Mouse (Mus musculus) forebrain, embryonic 11.5 days (tissue): ENCODE data around the gene Ralgds. TPM values are rescaled to one million over a fixed set of nuclear protein-coding genes. Genes with fewer than 3 reads are reported as not detected.

Experiments
- ATAC-seq: fragments of 200-750 bp; cut with Nextera tagmentation; replicated peaks from 2 replicates; pipeline ENCODE4 v1.8.0; 2017; ENCODE audit warnings: moderate TSS enrichment; ENCODE audit not compliant: low FRiP score
- DNase-seq: peaks from one replicate; pipeline ENCODE4 v3.0.0-alpha.2; 2017; ENCODE audit warnings: low spot score
- H3K27ac ChIP-seq: fragments of 300-500 bp; sonication (generic); 2 replicates; pipeline ENCODE4 v1.5.1; 2014; ENCODE audit warnings: low read depth, low read length
- H3K27me3 ChIP-seq: fragments of 300-500 bp; sonication (generic); 2 replicates; pipeline ENCODE4 v1.6.1; 2014; ENCODE audit warnings: mild to moderate bottlenecking, low read length, mixed read lengths; ENCODE audit not compliant: control insufficient read depth, insufficient read depth
- H3K36me3 ChIP-seq: fragments of 300-500 bp; sonication (generic); 2 replicates; pipeline ENCODE4 v1.6.1; 2014; ENCODE audit warnings: mild to moderate bottlenecking, low read length, moderate library complexity, mixed read lengths; ENCODE audit not compliant: control insufficient read depth, insufficient read depth
- H3K4me1 ChIP-seq: fragments of 300-500 bp; sonication (generic); replicated peaks from 2 replicates; pipeline ENCODE4 v1.6.1; 2014; ENCODE audit warnings: low read length, mixed read lengths; ENCODE audit not compliant: control insufficient read depth, insufficient read depth
- H3K4me2 ChIP-seq: fragments of 300-500 bp; sonication (generic); 2 replicates; pipeline ENCODE4 v1.6.1; 2014; ENCODE audit warnings: low read depth, mild to moderate bottlenecking, low read length, moderate library complexity, mixed read lengths; ENCODE audit not compliant: severe bottlenecking
- H3K4me3 ChIP-seq: fragments of 300-500 bp; sonication (generic); 2 replicates; pipeline ENCODE4 v1.5.1; 2014; ENCODE audit warnings: low read depth, low read length
- H3K9ac ChIP-seq: fragments of 300-500 bp; sonication (generic); 2 replicates; pipeline ENCODE4 v1.6.1; 2014; ENCODE audit warnings: low read length
- H3K9me3 ChIP-seq: fragments of 300-500 bp; sonication (generic); 2 replicates; pipeline ENCODE4 v1.6.1; 2016; ENCODE audit warnings: low read length, mixed read lengths; ENCODE audit not compliant: control insufficient read depth
- WGBS: fragments of 180-500 bp; shearing (Covaris S2); extraction: QIAGEN DNeasy Blood & Tissue Kit; methylation state at CpG from one replicate; pipeline ENCODE4 v1.1.7; 2014; 5-methylcytosine and 5-hydroxymethylcytosine counted together
- polyA plus RNA-seq: library from polyadenylated mRNA; unstranded; fragments of >200 nt; fragmentation: Nextera tagmentation; extraction: Ambion mirVana; gene quantifications from 2 replicates; pipeline ENCODE4 v1.2.1, GENCODE M21; 2014

Gene Ralgds
- polyA plus RNA-seq, 1 experiment from 2014 or later = 47.6 TPM

DNA sequence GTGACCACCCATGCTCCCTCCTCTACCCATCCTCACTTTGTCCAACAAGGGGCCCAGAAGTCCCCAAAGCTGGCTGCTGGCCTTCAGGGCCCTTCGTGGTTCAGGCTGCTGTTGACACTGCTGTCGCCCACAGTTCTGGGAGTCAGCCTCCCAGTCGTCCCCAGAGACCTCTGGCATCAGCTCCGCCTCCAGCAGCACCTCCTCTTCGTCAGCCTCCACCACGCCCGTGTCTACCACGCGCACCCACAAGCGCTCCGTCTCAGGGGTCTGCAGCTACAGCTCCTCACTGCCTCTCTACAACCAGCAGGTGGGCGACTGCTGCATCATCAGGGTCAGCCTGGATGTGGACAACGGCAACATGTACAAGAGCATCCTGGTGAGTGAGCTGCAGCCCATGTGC is 36.2 kb downstream of the Ralgds start:
- no peaks in the 10 kb centered on the region; the same call in 1 of the 2 replicates for H3K36me3 ChIP-seq
- H3K4me3 ChIP-seq = no peak overlapping the region
- H3K27me3 ChIP-seq = no peaks in the 10 kb centered on the region
- WGBS = 91% methylated on average over 13 of the region's 13 CpGs
- H3K27ac ChIP-seq = no peak overlapping the region
- H3K4me2 ChIP-seq = no peak overlapping the region
- ATAC-seq (no peak), DNase-seq (no peak)
- no peaks in the 10 kb centered on the region for H3K4me1 ChIP-seq
- no peak overlapping the region for H3K9ac ChIP-seq
- no peaks in the 10 kb centered on the region for H3K9me3 ChIP-seq

DNA sequence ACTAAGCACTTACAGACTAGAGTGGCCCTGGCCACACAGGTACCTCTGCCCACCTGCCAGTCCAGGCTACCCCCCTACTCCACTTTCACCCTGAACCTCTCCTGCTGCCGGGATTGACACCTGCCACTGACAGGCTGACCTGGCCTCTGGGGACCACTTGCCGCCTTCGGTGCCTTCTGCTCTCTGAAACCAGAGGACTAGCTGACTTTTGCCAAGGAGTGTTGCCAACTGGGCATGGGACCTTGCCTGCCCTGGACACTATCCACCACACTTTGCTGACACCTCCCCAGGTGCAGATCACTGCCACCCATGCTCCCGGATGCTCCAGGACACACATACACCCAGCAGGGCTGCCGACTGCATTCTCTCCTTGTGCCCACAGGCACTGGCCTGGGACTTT is 39.4 kb downstream of the Ralgds start:
- no peaks in the 10 kb centered on the region; the same call in 1 of the 2 replicates for H3K36me3 ChIP-seq
- H3K4me1 ChIP-seq = no peaks in the 10 kb centered on the region
- 91% methylated on average over 5 of the region's 5 CpGs for WGBS
- DNase-seq (no peak), ATAC-seq (no peak)
- H3K27me3 ChIP-seq = no peaks in the 10 kb centered on the region
- H3K4me2 ChIP-seq = no peak overlapping the region
- H3K4me3 ChIP-seq = no peak overlapping the region
- no peaks in the 10 kb centered on the region for H3K9me3 ChIP-seq
- H3K27ac ChIP-seq = no peak overlapping the region
- H3K9ac ChIP-seq = no peak overlapping the region

DNA sequence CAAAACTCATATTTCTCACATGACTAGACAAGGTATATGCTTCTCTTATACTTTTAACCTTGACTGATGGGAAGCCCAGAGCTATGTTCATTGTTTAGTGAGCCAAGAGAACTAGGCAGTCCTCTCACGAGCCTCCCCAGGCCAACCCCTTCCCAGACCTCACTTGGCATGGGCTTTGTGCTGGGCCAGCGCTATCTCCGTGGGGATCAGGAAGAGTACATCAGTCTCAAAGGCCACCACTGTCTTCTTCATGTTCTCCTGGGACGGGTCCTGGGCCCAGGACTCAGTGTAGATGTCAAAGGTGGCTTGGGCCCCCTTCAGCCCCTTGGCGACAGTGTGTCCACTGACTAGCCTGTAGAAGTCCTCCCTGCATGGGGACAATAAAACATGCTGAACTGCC is 44.5 kb downstream of the Ralgds start:
- H3K27ac ChIP-seq = no peak overlapping the region
- H3K9ac ChIP-seq = no peak overlapping the region
- ATAC-seq (no peak), DNase-seq (no peak)
- 82% methylated on average over 5 of the region's 5 CpGs for WGBS
- no peaks in the 10 kb centered on the region for H3K9me3 ChIP-seq
- no peaks in the 10 kb centered on the region for H3K27me3 ChIP-seq
- no peak overlapping the region for H3K4me2 ChIP-seq
- H3K4me1 ChIP-seq = no peaks in the 10 kb centered on the region
- no peaks in the 10 kb centered on the region for H3K36me3 ChIP-seq
- H3K4me3 ChIP-seq = no peak overlapping the region

- no peaks in the 10 kb centered on the region for H3K27me3 ChIP-seq
Observed at GRCm38 (mm10) chr2:28563303-28563702, 50.4 kb downstream of the Ralgds start, which contains the start of gene Cel. Gene Cel (minus strand): TSS chr2:28563403.

GRCm38 (mm10) chr2:28563830-28564229 is 50.9 kb downstream of the Ralgds start:
- Histone ChIP-seq H3K4me3 (no peak overlapping the region), H3K9me3 (no peaks in the 10 kb centered on the region), H3K9ac (no peak overlapping the region), H3K36me3 (peaks cover 10% of the 10 kb centered on the region; the same call in 1 of the 2 replicates), H3K27me3 (no peaks in the 10 kb centered on the region), H3K4me1 (no peaks in the 10 kb centered on the region), H3K4me2 (no peak overlapping the region), H3K27ac (no peak overlapping the region)
- DNase-seq = no peak
- no peak for ATAC-seq

More at GRCm38 (mm10) chr2:28563303-28563702, 50.4 kb downstream of the Ralgds start, which contains the start of gene Cel:
- DNase-seq (no peak), ATAC-seq (no peak)
- Histone ChIP-seq H3K36me3 (peaks cover 6% of the 10 kb centered on the region; the same call in 1 of the 2 replicates), H3K4me3 (no peak within 1 kb of the TSS), H3K9ac (no peak within 1 kb of the TSS), H3K9me3 (no peaks in the 10 kb centered on the region), H3K27ac (no peak within 1 kb of the TSS), H3K4me1 (no peaks in the 10 kb centered on the region), H3K4me2 (no peak within 1 kb of the TSS)
- 75% methylated on average over 6 of the region's 6 CpGs for WGBS

- whole genome bisulfite sequencing = 88% methylated on average over 4 of the region's 4 CpGs
- no peaks in the 10 kb centered on the region for H3K27me3 ChIP-seq
- no peak overlapping the region for H3K4me3 ChIP-seq
- H3K4me1 ChIP-seq = no peaks in the 10 kb centered on the region
- peaks cover 15% of the 10 kb centered on the region; the same call in 1 of the 2 replicates for H3K36me3 ChIP-seq
- DNase-seq (no peak), ATAC-seq (no peak)
- no peaks in the 10 kb centered on the region for H3K9me3 ChIP-seq
- H3K4me2 ChIP-seq = no peak overlapping the region
- no peak overlapping the region for H3K9ac ChIP-seq
- H3K27ac ChIP-seq = no peak overlapping the region
Observed at GRCm38 (mm10) chr2:28564380-28564779, 51.5 kb downstream of the Ralgds start.

GRCm38 (mm10) chr2:28566545-28566944 is 53.6 kb downstream of the Ralgds start:
- Histone ChIP-seq H3K9me3 (no peaks in the 10 kb centered on the region), H3K27ac (no peak overlapping the region), H3K9ac (no peak overlapping the region), H3K27me3 (no peaks in the 10 kb centered on the region), H3K4me1 (no peaks in the 10 kb centered on the region), H3K4me2 (no peak overlapping the region), H3K36me3 (peaks cover 15% of the 10 kb centered on the region; the same call in 1 of the 2 replicates), H3K4me3 (no peak overlapping the region)
- no peak for DNase-seq
- ATAC-seq = no peak
- 75% methylated on average over 5 of the region's 5 CpGs for WGBS

- Histone ChIP-seq H3K4me3 (no peak overlapping the region), H3K27ac (no peak overlapping the region), H3K4me1 (no peaks in the 10 kb centered on the region), H3K4me2 (no peak overlapping the region), H3K9ac (no peak overlapping the region), H3K27me3 (no peaks in the 10 kb centered on the region), H3K9me3 (no peaks in the 10 kb centered on the region), H3K36me3 (peaks cover 30% of the 10 kb centered on the region)
- DNase-seq (no peak), ATAC-seq (no peak)
- 83% methylated on average over 2 of the region's 3 CpGs for WGBS
Observed at GRCm38 (mm10) chr2:28569903-28570302, 57.0 kb downstream of the Ralgds start.

GRCm38 (mm10) chr2:28575341-28575740 is 62.4 kb downstream of the Ralgds start:
- 89% methylated on average over 4 of the region's 4 CpGs for WGBS
- no peak for DNase-seq
- no peak for ATAC-seq
- no peak overlapping the region for H3K4me2 ChIP-seq
- no peaks in the 10 kb centered on the region for H3K9me3 ChIP-seq
- H3K4me3 ChIP-seq = no peak overlapping the region
- H3K27me3 ChIP-seq = no peaks in the 10 kb centered on the region
- H3K36me3 ChIP-seq = peaks cover 17% of the 10 kb centered on the region
- H3K4me1 ChIP-seq = no peaks in the 10 kb centered on the region
- no peak overlapping the region for H3K9ac ChIP-seq
- no peak overlapping the region for H3K27ac ChIP-seq
